Mouse (Mus musculus) kidney, postnatal 14 days (tissue): ENCODE data around the gene Gucd1.
"Not testable (repeated sequence)": the region's sequence is repeated elsewhere in the genome, so short reads cannot be mapped to it uniquely, and the experiment has no call there.

Experiments
- DNase-seq: peaks from one replicate; pipeline ENCODE4 v3.0.0; 2022; ENCODE audit warnings: mixed read lengths

Gene Gucd1

GRCm38 (mm10) chr10:75428049-75429003 lies 89.4 kb downstream of the Gucd1 start:
- DNase-seq: no peak

DNA sequence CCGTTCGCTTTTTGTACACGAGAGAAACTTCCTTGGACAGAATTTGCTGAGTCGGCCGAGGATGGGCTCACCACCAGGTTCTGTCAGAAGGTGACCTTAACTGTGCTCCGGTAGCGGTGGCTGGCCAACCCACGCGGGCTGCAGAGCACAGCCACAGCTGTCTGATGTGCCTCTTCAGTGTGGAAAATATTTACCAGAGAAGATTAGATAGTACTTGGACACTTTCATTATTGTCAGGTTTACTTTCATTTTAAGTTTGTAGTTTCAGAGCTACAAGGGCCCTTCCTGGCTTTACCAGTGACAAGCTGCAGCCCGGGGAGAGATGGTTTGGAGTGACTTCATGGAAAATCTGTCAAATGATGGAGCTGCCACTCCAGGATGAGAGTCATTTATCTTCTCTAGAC lies 93.3 kb downstream of the Gucd1 start:
- DNase-seq: no peak

DNA sequence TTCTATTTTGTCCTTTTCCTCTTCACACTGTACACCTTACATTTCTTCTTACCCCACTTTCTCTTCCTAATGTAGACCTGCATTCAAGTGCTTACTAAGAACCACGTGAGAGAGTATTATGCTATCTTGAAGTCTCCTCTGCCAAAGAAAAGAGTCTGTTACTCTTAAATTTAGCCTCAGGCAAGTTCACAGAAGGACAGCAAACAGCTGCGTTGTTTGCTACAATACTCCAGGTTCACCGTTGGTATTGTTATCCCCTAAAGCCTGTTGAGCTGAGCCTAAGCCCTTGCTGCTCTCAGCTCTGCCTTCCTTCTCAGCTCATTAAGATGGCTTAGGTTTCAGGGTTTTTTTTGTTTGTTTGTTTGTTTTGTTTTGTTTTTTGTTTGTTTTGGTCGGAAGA lies 99.0 kb downstream of the Gucd1 start:
- DNase-seq: no peak

- no peak for DNase-seq
Measured at GRCm38 (mm10) chr10:75417363-75418042, 100.3 kb downstream of the Gucd1 start.

DNA sequence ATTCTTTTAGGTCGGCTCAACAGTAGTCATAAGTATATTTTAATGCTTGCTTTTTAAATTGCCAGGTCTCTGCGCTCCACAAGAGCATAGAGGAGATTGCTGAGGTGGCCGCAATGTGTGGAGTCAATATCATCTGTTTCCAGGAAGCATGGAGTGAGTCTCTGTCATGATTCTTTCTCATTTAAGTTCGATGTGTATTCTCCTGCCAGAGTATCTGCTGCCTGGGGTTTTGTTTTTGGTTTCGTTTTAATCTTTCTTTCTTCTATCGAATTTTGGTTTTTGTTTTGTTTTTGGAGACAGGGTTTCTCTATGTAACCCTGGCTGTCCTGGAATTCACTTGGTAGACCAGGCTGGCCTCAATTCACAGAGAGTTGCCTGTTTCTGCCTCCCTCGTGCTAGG lies 102.8 kb downstream of the Gucd1 start:
- no peak for DNase-seq

GRCm38 (mm10) chr10:75412114-75413103 lies 105.4 kb downstream of the Gucd1 start:
- peak; percentile 48 for DNase-seq

DNA sequence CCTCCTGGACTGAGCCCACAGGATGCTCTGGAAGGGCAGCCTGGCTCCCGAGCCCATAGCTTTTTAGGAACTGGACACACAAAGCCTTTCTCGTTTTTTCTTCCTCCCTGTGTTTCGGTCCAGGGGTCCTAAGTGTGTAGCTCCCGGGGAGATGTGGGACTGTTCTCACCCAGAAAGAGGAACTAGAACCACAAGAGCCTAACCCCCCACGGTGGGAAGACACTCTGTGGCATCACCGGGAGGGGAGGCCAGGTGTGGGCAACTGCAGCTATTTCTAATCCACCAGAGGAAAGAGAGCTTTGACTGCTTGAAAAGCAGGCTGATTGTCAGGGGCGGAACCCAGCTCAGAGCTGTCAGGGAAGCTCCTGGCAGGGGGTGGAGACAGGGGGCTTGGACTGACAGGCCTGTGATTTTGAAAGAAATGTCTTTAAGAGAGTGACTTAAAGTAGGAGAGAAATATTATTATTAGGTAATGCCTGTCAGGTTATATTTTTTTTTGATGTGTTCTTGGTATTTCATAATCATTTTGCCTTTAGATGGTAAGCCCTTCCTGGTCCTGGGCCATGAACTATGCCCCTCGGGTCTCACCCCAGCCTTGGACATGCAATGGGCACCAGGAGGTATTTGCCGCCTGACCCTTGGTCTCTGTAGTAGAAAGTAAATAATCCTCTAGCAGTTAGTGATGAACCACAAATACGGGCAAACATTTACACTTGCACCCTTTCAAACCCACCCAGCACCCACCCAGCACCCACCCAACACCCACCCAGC lies 106.2 kb downstream of the Gucd1 start:
- DNase-seq: not testable (repeated sequence)

DNA sequence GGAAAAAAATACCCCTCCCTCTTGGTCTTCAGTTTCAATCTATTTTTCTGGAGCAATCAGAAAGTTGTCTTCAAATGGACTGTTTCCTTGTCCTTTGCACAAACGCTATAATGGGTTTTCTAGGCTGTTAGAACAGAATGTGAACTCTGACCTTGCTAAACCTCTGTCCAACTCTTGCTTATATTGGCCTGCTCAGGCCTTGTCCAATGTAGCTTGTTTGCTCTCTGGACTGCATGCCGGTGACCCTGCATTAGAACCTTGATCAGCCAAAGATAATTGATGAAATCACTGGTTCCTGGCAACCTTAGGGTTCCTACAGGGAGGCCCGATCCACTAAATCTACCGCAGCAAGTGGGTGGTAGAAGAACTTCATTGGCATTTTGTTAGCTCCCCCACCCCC lies 110.0 kb downstream of the Gucd1 start:
- peak; percentile 49 for DNase-seq

DNA sequence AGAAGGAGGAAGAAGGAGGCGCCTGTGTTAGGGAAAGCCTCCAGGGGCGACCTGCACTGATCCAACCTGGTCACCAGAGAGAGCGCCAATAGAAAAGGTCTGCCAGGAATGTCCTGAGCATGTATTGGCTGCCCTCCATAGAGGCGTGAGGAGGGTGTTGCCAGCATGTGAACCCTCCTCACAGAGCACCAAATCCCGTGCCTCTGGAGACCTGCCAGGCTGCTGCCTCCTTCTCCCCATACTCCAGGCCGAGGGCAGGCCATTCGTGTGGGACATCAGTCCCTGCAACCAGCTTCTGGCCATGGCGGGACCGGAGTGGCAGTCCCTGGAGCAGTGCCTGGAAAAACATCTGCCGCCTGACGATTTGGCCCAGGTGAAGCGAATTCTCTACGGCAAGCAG lies 111.0 kb downstream of the Gucd1 start:
- DNase-seq: peak; percentile 86

GRCm38 (mm10) chr10:75405916-75406315 lies 111.9 kb downstream of the Gucd1 start:
- no peak for DNase-seq

DNA sequence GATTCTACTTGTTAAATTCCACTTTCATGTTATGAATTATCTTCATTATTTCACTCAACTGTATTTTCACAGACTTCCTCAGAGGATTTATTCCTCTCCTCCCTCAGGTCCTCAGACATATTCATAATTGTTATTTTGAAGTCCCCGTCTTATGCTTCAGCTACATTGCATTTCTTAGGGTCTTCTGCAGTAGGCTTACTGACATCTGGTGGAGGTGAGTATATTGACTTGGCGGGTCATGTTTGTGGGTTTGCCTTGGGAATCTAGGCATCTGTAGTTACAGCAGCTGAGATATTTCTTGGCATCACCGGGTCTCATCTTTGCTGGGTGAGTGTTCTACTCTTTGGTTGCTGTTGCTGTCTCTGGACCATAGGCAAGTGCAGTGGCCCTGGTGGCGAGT lies 116.8 kb downstream of the Gucd1 start, which contains the start of gene Upb1:
Gene Upb1, plus strand, starts transcription at position 158 of the 400 bp plus-strand sequence.
- no peak for DNase-seq

GRCm38 (mm10) chr10:75396966-75397365 lies 120.8 kb downstream of the Gucd1 start:
- peak; percentile 64 for DNase-seq

- no peak for DNase-seq
Measured at GRCm38 (mm10) chr10:75394796-75395195, 123.0 kb downstream of the Gucd1 start.

GRCm38 (mm10) chr10:75390832-75391231 lies 126.9 kb downstream of the Gucd1 start:
- peak; percentile 35 for DNase-seq

DNA sequence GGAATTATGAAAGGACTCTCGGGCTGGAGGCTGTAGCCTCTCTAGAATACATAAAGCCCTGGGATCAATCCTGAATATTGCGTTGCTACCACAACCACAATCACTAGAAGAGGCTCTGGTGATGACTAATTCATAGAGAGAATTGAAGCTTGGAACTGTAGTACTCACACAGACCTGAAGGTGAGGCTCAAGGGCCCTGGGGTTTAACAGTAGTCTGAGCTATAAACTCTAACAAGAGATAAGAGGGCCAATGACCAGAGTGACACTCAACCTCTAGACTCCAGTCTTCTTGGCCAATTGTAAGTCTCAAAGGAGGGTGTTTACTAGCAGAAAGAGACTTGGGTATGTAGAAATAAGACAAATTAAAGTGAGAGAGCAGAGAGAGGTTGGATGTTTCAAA lies 127.6 kb downstream of the Gucd1 start:
- no peak for DNase-seq

DNA sequence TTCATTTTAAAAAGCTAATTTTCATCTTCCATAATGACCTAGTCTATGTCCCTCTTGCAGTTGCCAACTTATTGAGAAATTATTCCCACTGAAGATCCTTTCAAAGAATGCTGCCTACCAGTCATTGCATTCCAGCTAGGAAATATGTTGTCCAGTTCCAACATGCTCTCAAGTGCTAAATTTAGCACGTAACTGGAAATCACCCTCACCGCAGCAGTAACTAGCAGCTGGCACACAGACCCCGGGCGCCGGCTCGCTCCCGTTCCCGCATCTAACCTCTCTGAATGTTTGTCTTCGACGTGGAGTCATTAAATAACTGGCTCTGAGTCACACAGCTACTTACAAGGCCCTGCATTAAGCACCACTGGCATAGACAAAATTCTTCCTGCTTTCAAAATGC lies 139.1 kb downstream of the Gucd1 start:
- DNase-seq: no peak

DNA sequence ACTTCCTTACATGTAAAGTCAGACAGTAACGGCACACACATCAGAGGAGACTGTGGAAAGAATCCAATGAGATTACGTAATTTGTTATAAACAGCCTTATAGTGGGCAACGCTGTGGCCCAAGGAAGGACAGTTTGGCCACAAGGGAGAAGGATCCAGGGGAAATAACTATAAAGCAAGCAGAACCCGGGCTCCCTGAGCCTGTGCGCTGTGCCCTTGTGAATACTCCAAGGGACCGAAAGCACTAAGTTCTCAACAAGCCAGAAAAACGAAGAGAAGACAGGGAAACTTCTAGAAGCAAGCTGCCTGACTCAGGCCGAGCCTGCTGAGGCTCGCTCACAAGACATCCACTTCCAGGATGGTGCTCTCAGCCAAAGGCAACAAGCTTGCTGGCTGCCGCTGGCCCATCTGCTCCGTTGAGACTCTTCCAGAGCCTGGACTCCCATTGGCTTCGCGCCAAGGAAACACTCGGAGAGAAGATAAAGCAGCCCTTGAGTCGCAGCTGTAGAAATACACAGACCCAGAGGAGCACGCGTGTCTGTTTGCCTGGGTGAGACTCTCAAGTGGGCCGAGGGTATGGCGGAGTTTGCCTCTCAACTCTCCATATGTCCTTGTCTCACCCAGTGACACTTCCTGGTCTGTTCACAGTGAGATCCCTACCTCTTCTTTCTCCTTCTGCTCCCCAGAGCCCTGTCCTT lies 144.0 kb downstream of the Gucd1 start:
- peak; percentile 32 for DNase-seq

DNA sequence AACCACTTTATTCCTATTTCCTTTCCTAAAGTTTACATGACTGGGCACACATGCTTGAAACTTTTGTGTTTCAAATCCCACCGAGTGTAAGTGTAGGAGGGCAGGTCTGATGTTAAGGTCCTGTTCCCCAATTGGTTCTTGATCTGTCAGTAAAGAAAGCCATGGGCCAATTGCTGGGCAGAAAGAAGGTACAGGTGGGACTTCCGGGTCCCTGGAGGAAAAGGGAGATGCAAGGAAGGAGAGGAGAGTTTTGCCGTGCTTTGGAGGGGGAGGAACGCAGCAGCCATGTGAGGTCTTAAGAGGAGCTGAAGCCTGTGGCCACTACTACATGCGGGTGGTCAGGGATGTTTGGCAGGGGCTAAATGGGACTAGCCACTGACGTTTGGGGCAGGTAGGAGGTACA lies 152.5 kb downstream of the Gucd1 start:
- DNase-seq: no peak

DNA sequence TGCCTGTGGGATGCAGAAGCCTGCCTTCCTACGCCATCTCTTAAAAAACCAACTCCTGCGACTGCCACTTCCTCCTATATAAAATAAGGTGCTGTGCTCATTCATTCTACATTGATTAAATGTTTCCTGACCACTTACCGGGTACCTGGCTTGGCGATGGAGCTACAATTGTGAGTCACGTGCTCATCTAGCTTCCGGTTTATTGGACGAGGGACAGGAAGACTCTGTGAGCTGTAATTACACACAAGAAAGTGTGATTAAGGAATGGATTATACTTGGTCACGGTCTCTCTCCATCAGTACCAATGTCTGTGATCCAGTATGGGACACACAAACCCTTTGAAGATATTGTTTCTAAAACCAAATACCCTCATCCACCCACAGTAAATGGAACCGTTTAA lies 153.0 kb downstream of the Gucd1 start:
- DNase-seq: no peak

- peak; percentile 75 for DNase-seq
Measured at GRCm38 (mm10) chr10:75364214-75364690, 153.5 kb downstream of the Gucd1 start.

- no peak for DNase-seq
Measured at GRCm38 (mm10) chr10:75355341-75355740, 162.4 kb downstream of the Gucd1 start.
